Mouse (Mus musculus) hindbrain, embryonic 16.5 days (tissue): Measurements from ENCODE around the gene Olfr891. TPM values are rescaled to one million over a fixed set of nuclear protein-coding genes. Genes with fewer than 3 reads are reported as not detected.
"Not testable (repeated sequence)": the region's sequence is repeated elsewhere in the genome, so short reads cannot be mapped to it uniquely, and the experiment has no call there.

ENCODE experiments used
- ATAC-seq: fragments of 200-750 bp; cut with Nextera tagmentation; 2 replicates; pipeline ENCODE4 v1.8.0; 2017; ENCODE audit warnings: moderate TSS enrichment, moderate library complexity
- H3K27ac ChIP-seq: fragments of 300-500 bp; sonication (generic); 2 replicates; pipeline ENCODE4 v1.5.1; 2014; ENCODE audit warnings: low read depth, mild to moderate bottlenecking, control low read depth, low read length, moderate library complexity
- H3K27me3 ChIP-seq: fragments of 300-500 bp; sonication (generic); replicated peaks from 2 replicates; pipeline ENCODE4 v1.6.1; 2014; ENCODE audit warnings: low read length; ENCODE audit not compliant: control insufficient read depth, insufficient read depth
- H3K36me3 ChIP-seq: fragments of 300-500 bp; sonication (generic); 2 replicates; pipeline ENCODE4 v1.6.1; 2014; ENCODE audit warnings: mild to moderate bottlenecking, low read length, moderate library complexity, mixed read lengths; ENCODE audit not compliant: control insufficient read depth, insufficient read depth
- H3K4me1 ChIP-seq: fragments of 300-500 bp; sonication (generic); 2 replicates; pipeline ENCODE4 v1.6.1; 2014; ENCODE audit warnings: low read depth, low read length; ENCODE audit not compliant: control insufficient read depth, insufficient read depth
- H3K4me2 ChIP-seq: fragments of 300-500 bp; sonication (generic); 2 replicates; pipeline ENCODE4 v1.6.1; 2014; ENCODE audit warnings: mild to moderate bottlenecking, low read length, control low read depth, moderate library complexity
- H3K4me3 ChIP-seq: fragments of 300-500 bp; sonication (generic); 2 replicates; pipeline ENCODE4 v1.5.1; 2014; ENCODE audit warnings: mild to moderate bottlenecking, low read length, control low read depth, moderate library complexity
- H3K9ac ChIP-seq: fragments of 300-500 bp; sonication (generic); 2 replicates; pipeline ENCODE4 v1.6.1; 2014; ENCODE audit warnings: low read depth, mild to moderate bottlenecking, control low read depth, low read length, moderate library complexity
- H3K9me3 ChIP-seq: fragments of 300-500 bp; sonication (generic); 2 replicates; pipeline ENCODE4 v1.6.1; 2014; ENCODE audit warnings: mild to moderate bottlenecking, low read length, moderate library complexity; ENCODE audit not compliant: control insufficient read depth
- WGBS: fragments of 180-500 bp; shearing (Covaris S2); extraction: QIAGEN DNeasy Blood & Tissue Kit; methylation state at CpG from one replicate; pipeline ENCODE4 v1.1.7; 2014; 5-methylcytosine and 5-hydroxymethylcytosine counted together
- polyA plus RNA-seq: library from polyadenylated mRNA; unstranded; fragments of >200 nt; fragmentation: Nextera tagmentation; extraction: Ambion mirVana; gene quantifications from 2 replicates; pipeline ENCODE4 v1.2.1, GENCODE M21; 2015

Olfr891 gene
- polyA plus RNA-seq = not detected in 2 replicates

DNA sequence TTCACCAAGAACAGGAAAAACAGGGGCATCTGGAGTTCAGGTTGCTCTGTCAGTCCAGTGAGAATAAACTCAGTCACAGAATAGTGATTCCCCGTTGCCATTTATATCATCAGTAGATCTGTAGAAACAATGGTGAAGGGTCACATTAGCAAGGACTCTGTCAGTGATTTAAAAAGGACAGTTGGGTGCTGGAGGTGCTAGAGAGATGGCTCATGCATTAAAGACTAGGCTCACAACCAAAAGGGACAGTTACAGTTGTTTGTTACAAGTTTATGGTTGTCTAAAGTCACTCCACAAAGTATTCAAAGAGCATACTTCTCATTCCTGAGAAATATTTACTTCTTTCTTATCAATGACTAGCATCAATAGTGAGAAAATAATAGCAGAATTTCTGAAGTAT is at the start of gene Olfr891:
Gene Olfr891, minus strand, starts transcription at position 101 of the 400 bp plus-strand sequence.
- Histone ChIP-seq H3K36me3 (no peaks in the 10 kb centered on the region), H3K27me3 (no peaks in the 10 kb centered on the region), H3K4me3 (no peak within 1 kb of the TSS), H3K27ac (no peak within 1 kb of the TSS), H3K4me1 (no peaks in the 10 kb centered on the region), H3K9ac (no peak within 1 kb of the TSS), H3K4me2 (no peak within 1 kb of the TSS), H3K9me3 (peaks cover 5% of the 10 kb centered on the region)
- 81% methylated on average over 1 of the region's 1 CpGs for WGBS
- no peak for ATAC-seq

GRCm38 (mm10) chr9:38217755-38218154 is 37.1 kb upstream of the Olfr891 start, which contains the start of gene Olfr894:
Gene Olfr894, plus strand, starts transcription at chr9:38218055.
- Histone ChIP-seq H3K4me3 (no peak within 1 kb of the TSS), H3K36me3 (no peaks in the 10 kb centered on the region), H3K4me2 (no peak within 1 kb of the TSS), H3K9ac (no peak within 1 kb of the TSS), H3K27ac (no peak within 1 kb of the TSS), H3K4me1 (no peaks in the 10 kb centered on the region), H3K27me3 (no peaks in the 10 kb centered on the region), H3K9me3 (no peaks in the 10 kb centered on the region)
- ATAC-seq = no peak

DNA sequence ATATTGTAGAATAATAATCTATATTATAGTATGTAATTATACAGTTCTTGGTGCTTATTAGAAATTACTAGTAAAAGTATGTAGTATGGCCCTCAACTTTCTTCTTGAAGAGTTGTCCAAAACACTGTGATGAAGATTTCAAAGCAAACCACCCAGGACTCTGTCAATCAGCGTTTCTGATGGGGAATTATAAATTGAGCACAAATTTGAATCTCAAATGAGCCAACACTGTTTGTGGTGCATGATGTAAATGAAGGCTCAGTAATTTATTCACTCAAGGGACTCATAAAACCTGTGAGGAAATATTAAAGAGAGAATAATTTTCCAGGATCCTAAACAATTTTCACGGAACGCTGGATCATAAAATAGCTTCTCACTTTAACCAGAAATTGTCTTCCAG is 27.4 kb upstream of the Olfr891 start, which contains the start of gene Olfr893:
Gene Olfr893, plus strand, starts transcription at position 301 of the 400 bp plus-strand sequence.
- 76% methylated on average over 3 of the region's 3 CpGs for WGBS
- H3K4me1 ChIP-seq = no peaks in the 10 kb centered on the region
- no peak for ATAC-seq
- H3K9ac ChIP-seq = no peak within 1 kb of the TSS
- no peak within 1 kb of the TSS for H3K4me2 ChIP-seq
- H3K36me3 ChIP-seq = no peaks in the 10 kb centered on the region
- H3K9me3 ChIP-seq = no peaks in the 10 kb centered on the region
- no peak within 1 kb of the TSS for H3K4me3 ChIP-seq
- H3K27me3 ChIP-seq = no peaks in the 10 kb centered on the region
- no peak within 1 kb of the TSS for H3K27ac ChIP-seq

DNA sequence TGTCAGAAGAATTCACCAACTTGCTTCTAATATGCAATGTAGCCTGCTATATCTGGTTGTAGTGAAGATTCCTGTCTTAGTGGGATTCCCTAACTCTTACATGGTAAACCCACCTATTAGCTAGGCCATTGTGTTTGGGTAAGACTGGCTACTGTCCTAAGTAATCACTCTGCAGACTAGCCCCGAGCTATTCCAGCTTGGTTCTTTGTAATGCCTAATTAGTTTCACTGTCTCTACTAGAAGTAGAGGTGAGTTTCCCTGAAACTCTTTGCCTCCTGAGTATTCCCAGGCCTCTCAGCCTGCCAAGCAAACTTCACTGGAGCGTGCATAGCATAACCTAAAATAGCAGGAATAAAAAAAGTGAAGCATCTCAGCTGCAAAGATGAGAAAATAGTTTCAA is 12.3 kb downstream of the Olfr891 start:
- 55% methylated on average over 2 of the region's 2 CpGs for WGBS
- H3K4me3 ChIP-seq, H3K36me3 ChIP-seq, H3K27ac ChIP-seq, H3K9ac ChIP-seq, H3K27me3 ChIP-seq, H3K9me3 ChIP-seq, ATAC-seq, H3K4me1 ChIP-seq, H3K4me2 ChIP-seq: not testable (repeated sequence)

DNA sequence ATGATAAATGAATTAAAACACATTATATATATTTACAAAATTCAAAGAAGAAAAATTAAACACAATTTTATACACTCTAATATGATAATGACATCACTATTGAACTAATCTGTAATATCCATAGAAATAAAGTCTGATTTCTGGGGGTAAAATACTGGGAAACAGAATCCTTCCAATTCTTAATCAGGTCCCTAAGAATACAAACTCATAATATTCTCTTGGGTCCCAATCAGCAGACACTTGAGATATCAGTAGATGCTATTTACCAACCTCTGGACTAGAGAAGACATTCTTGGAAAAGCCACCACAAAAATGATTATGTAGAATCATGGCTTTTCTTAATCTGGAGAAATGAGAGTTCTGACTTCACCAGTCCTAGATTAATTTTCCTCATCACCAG is 38.4 kb downstream of the Olfr891 start, which contains the start of gene Olfr890:
Gene Olfr890, plus strand, starts transcription at position 301 of the 400 bp plus-strand sequence.
- H3K4me1 ChIP-seq = no peaks in the 10 kb centered on the region

More for the DNA sequence above, 38.4 kb downstream of the Olfr891 start, which contains the start of gene Olfr890:
- no peak within 1 kb of the TSS for H3K4me3 ChIP-seq
- ATAC-seq = no peak
- no peaks in the 10 kb centered on the region for H3K9me3 ChIP-seq
- no peak within 1 kb of the TSS for H3K9ac ChIP-seq
- no peaks in the 10 kb centered on the region for H3K36me3 ChIP-seq
- no peak within 1 kb of the TSS for H3K4me2 ChIP-seq
- H3K27me3 ChIP-seq = no peaks in the 10 kb centered on the region
- H3K27ac ChIP-seq = no peak within 1 kb of the TSS

Other genes starting within 250 kb of the Olfr891 start
- gene Olfr881, start 189.0 kb downstream of the Olfr891 start, polyA plus RNA-seq = not detected in 2 replicates
- gene Olfr883, start 155.0 kb downstream of the Olfr891 start, polyA plus RNA-seq = not detected in 2 replicates
- gene Olfr884, start 134.3 kb downstream of the Olfr891 start, polyA plus RNA-seq = not detected in 2 replicates
- not detected in 2 replicates for gene Olfr885, start 119.5 kb downstream of the Olfr891 start, polyA plus RNA-seq
- not detected in 2 replicates for gene Olfr887, start 96.7 kb downstream of the Olfr891 start, polyA plus RNA-seq
- gene Olfr888, start 72.7 kb downstream of the Olfr891 start, polyA plus RNA-seq = not detected in 2 replicates
- 0.04 and 0.05 TPM in 2 replicates for gene Olfr889, start 65.6 kb downstream of the Olfr891 start, polyA plus RNA-seq
- gene Olfr890, start 38.3 kb downstream of the Olfr891 start, polyA plus RNA-seq = not detected in 2 replicates
- gene Olfr893, start 27.5 kb upstream of the Olfr891 start, polyA plus RNA-seq = not detected in 2 replicates
- not detected in 2 replicates for gene Olfr894, start 37.2 kb upstream of the Olfr891 start, polyA plus RNA-seq
- gene Olfr143, start 72.0 kb upstream of the Olfr891 start, polyA plus RNA-seq = not detected in 2 replicates
- gene Olfr895, start 87.0 kb upstream of the Olfr891 start, polyA plus RNA-seq = not detected in 2 replicates
- not detected in 2 replicates for gene Olfr896-ps1, start 110.3 kb upstream of the Olfr891 start, polyA plus RNA-seq
- not detected in 2 replicates for gene Olfr25, start 148.2 kb upstream of the Olfr891 start, polyA plus RNA-seq
- gene Olfr898, start 167.6 kb upstream of the Olfr891 start, polyA plus RNA-seq = not detected in 2 replicates
- not detected in 2 replicates for gene Olfr250, start 186.1 kb upstream of the Olfr891 start, polyA plus RNA-seq
- gene Olfr251, start 196.3 kb upstream of the Olfr891 start, polyA plus RNA-seq = not detected in 2 replicates
- gene Olfr147, start 220.9 kb upstream of the Olfr891 start, polyA plus RNA-seq = not detected in 2 replicates
- gene Olfr901, start 248.6 kb upstream of the Olfr891 start, polyA plus RNA-seq = not detected in 2 replicates